Mouse (Mus musculus) midbrain, embryonic 16.5 days (tissue): Measurements from ENCODE around the gene Cfap54. TPM values are rescaled to one million over a fixed set of nuclear protein-coding genes. Genes with fewer than 3 reads are reported as not detected.

Experiments used
- ATAC-seq: fragments of 200-750 bp; cut with Nextera tagmentation; 2 replicates; pipeline ENCODE4 v1.8.0; 2017; ENCODE audit warnings: moderate TSS enrichment
- H3K27ac ChIP-seq: fragments of 300-500 bp; sonication (generic); 2 replicates; pipeline ENCODE4 v1.5.1; 2014; ENCODE audit warnings: mild to moderate bottlenecking, low read length, mixed read lengths
- H3K27me3 ChIP-seq: fragments of 300-500 bp; sonication (generic); 2 replicates; pipeline ENCODE4 v1.6.1; 2014; ENCODE audit warnings: low read depth, low read length, mixed read lengths; ENCODE audit not compliant: control insufficient read depth, insufficient read depth
- H3K36me3 ChIP-seq: fragments of 300-500 bp; sonication (generic); 2 replicates; pipeline ENCODE4 v1.6.1; 2014; ENCODE audit warnings: mild to moderate bottlenecking, low read length, moderate library complexity, mixed read lengths; ENCODE audit not compliant: control insufficient read depth, insufficient read depth
- H3K4me1 ChIP-seq: fragments of 300-500 bp; sonication (generic); 2 replicates; pipeline ENCODE4 v1.6.1; 2014; ENCODE audit warnings: mild to moderate bottlenecking, low read length, mixed read lengths; ENCODE audit not compliant: control insufficient read depth, insufficient read depth
- H3K4me2 ChIP-seq: fragments of 300-500 bp; sonication (generic); 2 replicates; pipeline ENCODE4 v1.6.1; 2014; ENCODE audit warnings: mild to moderate bottlenecking, low read length, mixed read lengths
- H3K4me3 ChIP-seq: fragments of 300-500 bp; sonication (generic); 2 replicates; pipeline ENCODE4 v1.5.1; 2014; ENCODE audit warnings: low read depth, mild to moderate bottlenecking, low read length, moderate library complexity, mixed read lengths
- H3K9ac ChIP-seq: fragments of 300-500 bp; sonication (generic); 2 replicates; pipeline ENCODE4 v1.6.1; 2014; ENCODE audit warnings: low read depth, low read length, mixed read lengths
- H3K9me3 ChIP-seq: fragments of 300-500 bp; sonication (generic); replicated peaks from 2 replicates; pipeline ENCODE4 v1.6.1; 2014; ENCODE audit warnings: mild to moderate bottlenecking, low read length, mixed read lengths; ENCODE audit not compliant: control insufficient read depth, poor library complexity, severe bottlenecking
- WGBS: fragments of 180-500 bp; shearing (Covaris S2); extraction: QIAGEN DNeasy Blood & Tissue Kit; methylation state at CpG from one replicate; pipeline ENCODE4 v1.1.7; 2014; 5-methylcytosine and 5-hydroxymethylcytosine counted together
- polyA plus RNA-seq: library from polyadenylated mRNA; unstranded; fragments of >200 nt; fragmentation: Nextera tagmentation; extraction: Ambion mirVana; gene quantifications from 2 replicates; pipeline ENCODE4 v1.2.1, GENCODE M21; 2015

Cfap54 gene
- polyA plus RNA-seq, 1 experiment from 2014 or later: 3.2 TPM

- no peak for ATAC-seq
- Histone ChIP-seq H3K9me3 (no peaks in the 10 kb centered on the region), H3K4me1 (no peaks in the 10 kb centered on the region), H3K4me2 (no peak overlapping the region), H3K36me3 (no peaks in the 10 kb centered on the region), H3K4me3 (no peak overlapping the region), H3K27ac (no peak overlapping the region), H3K9ac (no peak overlapping the region), H3K27me3 (no peaks in the 10 kb centered on the region)
- 66% methylated on average over 7 of the region's 7 CpGs for WGBS
These were observed 23.9 kb upstream of the Cfap54 start for GRCm38 (mm10) chr10:93105358-93105757.

- Histone ChIP-seq H3K4me1 (no peaks in the 10 kb centered on the region), H3K4me2 (no peak overlapping the region), H3K36me3 (no peaks in the 10 kb centered on the region), H3K9ac (no peak overlapping the region), H3K27ac (no peak overlapping the region), H3K9me3 (no peaks in the 10 kb centered on the region), H3K27me3 (no peaks in the 10 kb centered on the region), H3K4me3 (no peak overlapping the region)
- WGBS: 79% methylated on average over 6 of the region's 6 CpGs
- ATAC-seq: no peak
These were observed 22.9 kb upstream of the Cfap54 start for GRCm38 (mm10) chr10:93104357-93104756.

- WGBS: 74% methylated on average over 11 of the region's 11 CpGs
- H3K4me2 ChIP-seq: no peak overlapping the region
- H3K4me3 ChIP-seq: no peak overlapping the region
- no peaks in the 10 kb centered on the region for H3K4me1 ChIP-seq
- no peaks in the 10 kb centered on the region for H3K27me3 ChIP-seq
- no peak overlapping the region for H3K9ac ChIP-seq
- ATAC-seq: no peak
- no peak overlapping the region for H3K27ac ChIP-seq
- no peaks in the 10 kb centered on the region for H3K9me3 ChIP-seq
- no peaks in the 10 kb centered on the region for H3K36me3 ChIP-seq
These were observed 22.3 kb upstream of the Cfap54 start for GRCm38 (mm10) chr10:93103676-93104075.

- 70% methylated on average over 5 of the region's 5 CpGs for WGBS
- H3K9me3 ChIP-seq: no peaks in the 10 kb centered on the region
- H3K9ac ChIP-seq: no peak overlapping the region
- H3K27ac ChIP-seq: no peak overlapping the region
- no peak overlapping the region for H3K4me3 ChIP-seq
- no peaks in the 10 kb centered on the region for H3K36me3 ChIP-seq
- no peak for ATAC-seq
- no peaks in the 10 kb centered on the region for H3K4me1 ChIP-seq
- H3K27me3 ChIP-seq: no peaks in the 10 kb centered on the region
- no peak overlapping the region for H3K4me2 ChIP-seq
These were observed 20.9 kb upstream of the Cfap54 start for GRCm38 (mm10) chr10:93102321-93102720.

- Histone ChIP-seq H3K9ac (no peak overlapping the region), H3K9me3 (no peaks in the 10 kb centered on the region), H3K4me1 (no peaks in the 10 kb centered on the region), H3K4me2 (no peak overlapping the region), H3K36me3 (no peaks in the 10 kb centered on the region), H3K27me3 (no peaks in the 10 kb centered on the region), H3K27ac (no peak overlapping the region), H3K4me3 (no peak overlapping the region)
- no peak for ATAC-seq
- 75% methylated on average over 7 of the region's 7 CpGs for WGBS
These were observed 16.9 kb upstream of the Cfap54 start for GRCm38 (mm10) chr10:93098211-93098805.

- no peaks in the 10 kb centered on the region for H3K4me1 ChIP-seq
- H3K4me2 ChIP-seq: no peak overlapping the region
- H3K27me3 ChIP-seq: no peaks in the 10 kb centered on the region
- H3K9ac ChIP-seq: no peak overlapping the region
- no peaks in the 10 kb centered on the region for H3K36me3 ChIP-seq
- whole genome bisulfite sequencing: 93% methylated on average over 7 of the region's 7 CpGs
- H3K4me3 ChIP-seq: no peak overlapping the region
- no peak for ATAC-seq
- no peaks in the 10 kb centered on the region for H3K9me3 ChIP-seq
- H3K27ac ChIP-seq: no peak overlapping the region
These were observed 16.0 kb upstream of the Cfap54 start for GRCm38 (mm10) chr10:93097439-93097838.

GRCm38 (mm10) chr10:93095827-93096226, 14.4 kb upstream of the Cfap54 start:
- Histone ChIP-seq H3K9me3 (no peaks in the 10 kb centered on the region), H3K36me3 (no peaks in the 10 kb centered on the region), H3K27me3 (no peaks in the 10 kb centered on the region), H3K4me1 (no peaks in the 10 kb centered on the region), H3K27ac (no peak overlapping the region), H3K4me2 (no peak overlapping the region), H3K4me3 (no peak overlapping the region), H3K9ac (no peak overlapping the region)
- 88% methylated on average over 4 of the region's 4 CpGs for WGBS
- no peak for ATAC-seq

GRCm38 (mm10) chr10:93094957-93095580, 13.7 kb upstream of the Cfap54 start:
- Histone ChIP-seq H3K9ac (no peak overlapping the region), H3K4me3 (no peak overlapping the region), H3K9me3 (no peaks in the 10 kb centered on the region), H3K4me1 (no peaks in the 10 kb centered on the region), H3K27ac (no peak overlapping the region), H3K4me2 (no peak overlapping the region), H3K27me3 (no peaks in the 10 kb centered on the region), H3K36me3 (no peaks in the 10 kb centered on the region)
- no peak for ATAC-seq
- 86% methylated on average over 7 of the region's 7 CpGs for WGBS

- Histone ChIP-seq H3K36me3 (no peaks in the 10 kb centered on the region), H3K27ac (no peak overlapping the region), H3K4me1 (no peaks in the 10 kb centered on the region), H3K27me3 (no peaks in the 10 kb centered on the region), H3K9me3 (no peaks in the 10 kb centered on the region), H3K4me2 (no peak overlapping the region), H3K4me3 (no peak overlapping the region), H3K9ac (no peak overlapping the region)
- WGBS: 90% methylated on average over 2 of the region's 2 CpGs
- no peak for ATAC-seq
These were observed 10.5 kb upstream of the Cfap54 start for GRCm38 (mm10) chr10:93091928-93092327.
